ENCODE assay signal across 9 mouse cellular contexts in the genomic region with DNA sequence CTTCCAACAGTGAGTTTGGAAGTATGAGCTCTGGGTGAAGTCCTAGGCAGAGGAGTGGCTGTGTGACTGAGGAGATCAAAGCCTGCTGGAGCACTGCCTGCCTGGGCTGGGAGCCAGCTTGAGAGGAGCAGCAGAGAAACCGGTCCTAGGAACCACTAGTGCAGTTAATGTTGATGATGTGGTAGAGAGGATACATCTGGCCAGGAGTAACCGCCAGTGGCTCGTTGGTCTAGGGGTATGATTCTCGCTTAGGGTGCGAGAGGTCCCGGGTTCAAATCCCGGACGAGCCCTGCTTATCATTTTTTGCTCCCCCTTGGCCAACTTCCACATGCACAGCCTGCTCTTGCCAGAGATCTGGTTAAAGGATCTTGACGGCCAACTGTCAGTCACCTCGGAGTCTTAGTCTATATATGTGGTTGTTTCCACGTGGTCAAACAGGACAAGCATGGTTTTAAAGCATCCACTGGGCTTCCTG. TPM values are rescaled to one million over a fixed set of nuclear protein-coding genes. Genes with fewer than 3 reads are reported as not detected.
DNase-seq lines count a peak whose midpoint lies in the region; ATAC-seq lines count a peak whose summit lies in the region.
"Had no signal": no experiment of that assay in that cellular context is flagged by ENCODE, and none has a peak within 500 bp of the region (broad histone marks: within the 10 kb centered on the region; RNA-seq: fewer than 3 reads in every experiment).

No protein-coding gene starts in this region.

- H3K27me3 ChIP-seq in embryonic facial prominence, embryonic 11.5 days (ENCODE audit: control insufficient read depth, insufficient read depth, low read length), result no peaks in the 10 kb centered on the region

- no peaks in the 10 kb centered on the region; the same call in 1 of the 2 replicates for H3K4me1 ChIP-seq in embryonic facial prominence, embryonic 11.5 days (ENCODE audit: control insufficient read depth, insufficient read depth, low read length)

- H3K4me2 ChIP-seq in embryonic facial prominence, embryonic 11.5 days (ENCODE audit: low read depth, low read length), result peak overlapping the region; percentile 28; the same call in 1 of the 2 replicates

- H3K36me3 ChIP-seq in embryonic facial prominence, embryonic 11.5 days (replicated peaks; ENCODE audit: control insufficient read depth, insufficient read depth, low read depth, low read length), result no peaks in the 10 kb centered on the region
- H3K36me3 ChIP-seq: G1E had no signal

- no peak overlapping the region for H3K27ac ChIP-seq in embryonic facial prominence, embryonic 11.5 days (replicated peaks; ENCODE audit: low read depth, low read length)

- ATAC-seq in embryonic facial prominence, embryonic 11.5 days (replicated peaks; ENCODE audit: insufficient number of reproducible peaks, low FRiP score, low TSS enrichment, low read depth), result peak; percentile 60

- H3K4me3 ChIP-seq in embryonic facial prominence, embryonic 11.5 days (ENCODE audit: low read depth, low read length), result no peak overlapping the region; the same call in 1 of the 2 replicates

- 16% methylated on average over 11 of the region's 11 CpGs for WGBS in embryonic facial prominence, embryonic 11.5 days

- DNase-seq in thymus, postnatal 0 days (ENCODE audit: low spot score), result peak; percentile 15
- DNase-seq in thymus, postnatal 14 days, result no peak
- peak; percentile 58 for DNase-seq in embryonic facial prominence, embryonic 11.5 days (ENCODE audit: low spot score)
- peak; percentile 88 to 95 for DNase-seq in gastrocnemius, postnatal 4 days (ENCODE audit: low spot score in 2 of 2)
- peak; percentile 26 for DNase-seq in induced T-regulatory cell, adult 2 months (ENCODE audit: low read depth)
- DNase-seq in left cerebral cortex, adult 8-10 months (ENCODE audit: low spot score in 2 of 2), result peak; percentile 58 to 62
- peak; percentile 89 to 95 for DNase-seq in lung, postnatal 4 days
- peak; percentile 26 to 62 for DNase-seq in spleen, postnatal 4 days (ENCODE audit: low spot score in 2 of 2)

- H3K9me3 ChIP-seq in embryonic facial prominence, embryonic 11.5 days (replicated peaks; ENCODE audit: control insufficient read depth, low read length), result no peaks in the 10 kb centered on the region
- H3K9me3 ChIP-seq: G1E had no signal

- no peak overlapping the region for H3K9ac ChIP-seq in embryonic facial prominence, embryonic 11.5 days (replicated peaks; ENCODE audit: low read length)

RNA-seq across cellular contexts. Expression of gene Opn1sw, which starts 0.4 kb away (rescaled TPM):
- polyA plus RNA-seq in thymus, postnatal 0 days (2015; fragmentation: Nextera tagmentation; extraction: Ambion mirVana), result 0.15 and 0.17 TPM in 2 replicates
- polyA plus RNA-seq in embryonic facial prominence, embryonic 11.5 days (2014; fragmentation: Nextera tagmentation; extraction: Ambion mirVana), result 0.27 and 0.28 TPM in 2 replicates
- total RNA-seq in gastrocnemius, postnatal 4 days (2021), result under 1 TPM; 0.44 to 0.98 TPM
- under 1 TPM in 3 of 4 experiments, not detected in 1; 0.37 to 0.87 (median 0.44) TPM for total RNA-seq in left cerebral cortex, adult 8-10 months (2022)
- polyA plus RNA-seq: G1E had no signal

RNA-seq across cellular contexts. Expression of gene Ccdc136, which starts 7.5 kb away (rescaled TPM):
- 1.8 and 2.5 TPM in 2 replicates for polyA plus RNA-seq in thymus, postnatal 0 days (2015; fragmentation: Nextera tagmentation; extraction: Ambion mirVana)
- 17.3 and 22.8 TPM in 2 replicates for polyA plus RNA-seq in embryonic facial prominence, embryonic 11.5 days (2014; fragmentation: Nextera tagmentation; extraction: Ambion mirVana)
- 10 to 100 TPM; 20.1 to 28.9 TPM for total RNA-seq in gastrocnemius, postnatal 4 days (2021)
- 100 to 1,000 TPM in 2 of 4 experiments, 10 to 100 TPM in 2; 87.5 to 111 (median 103) TPM for total RNA-seq in left cerebral cortex, adult 8-10 months (2022)

RNA-seq across cellular contexts. Expression of gene Calu, which starts 40.8 kb away (rescaled TPM):
- 106 and 118 TPM in 2 replicates for polyA plus RNA-seq in thymus, postnatal 0 days (2015; fragmentation: Nextera tagmentation; extraction: Ambion mirVana)
- 323 and 328 TPM in 2 replicates for polyA plus RNA-seq in embryonic facial prominence, embryonic 11.5 days (2014; fragmentation: Nextera tagmentation; extraction: Ambion mirVana)
- 100 to 1,000 TPM; 266 to 268 TPM for total RNA-seq in gastrocnemius, postnatal 4 days (2021)
- 10 to 100 TPM; 63.5 to 67.6 (median 64.3) TPM for total RNA-seq in left cerebral cortex, adult 8-10 months (2022)

RNA-seq across cellular contexts. Expression of gene Flnc, which starts 44.4 kb away (rescaled TPM):
- polyA plus RNA-seq in thymus, postnatal 0 days (2015; fragmentation: Nextera tagmentation; extraction: Ambion mirVana), result 0.17 and 0.35 TPM in 2 replicates
- polyA plus RNA-seq in embryonic facial prominence, embryonic 11.5 days (2014; fragmentation: Nextera tagmentation; extraction: Ambion mirVana), result 2.2 and 3.2 TPM in 2 replicates
- 100 to 1,000 TPM; 491 to 520 TPM for total RNA-seq in gastrocnemius, postnatal 4 days (2021)
- 1 to 10 TPM; 1.9 to 3.9 (median 2.9) TPM for total RNA-seq in left cerebral cortex, adult 8-10 months (2022)
